Mouse (Mus musculus): Measurements from ENCODE around the gene Mrpl55. TPM values are rescaled to one million over a fixed set of nuclear protein-coding genes. Genes with fewer than 3 reads are reported as not detected.

Gene Mrpl55
- polyA plus RNA-seq, 1 experiment from 2014 or later = 82.8 TPM

DNA sequence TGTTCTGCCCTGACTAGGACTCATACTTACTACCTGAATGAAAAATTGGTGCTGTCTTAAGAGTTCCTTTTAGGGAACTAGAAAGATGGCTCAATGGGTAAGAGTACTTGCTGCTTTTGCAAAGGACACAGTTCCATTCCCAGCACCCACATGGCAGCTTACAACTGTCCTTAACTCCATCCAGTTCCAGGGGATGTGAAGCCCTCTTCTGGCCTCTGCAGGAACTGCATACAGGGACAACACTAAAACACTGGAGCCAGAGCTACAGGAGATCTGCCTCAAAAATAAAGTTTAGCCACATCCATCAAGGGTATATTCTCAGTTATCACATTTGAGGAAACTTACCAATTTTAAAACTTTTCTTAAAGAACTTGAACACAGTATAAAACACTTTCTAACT, 16.8 kb downstream of the Mrpl55 start:
- Histone ChIP-seq H3K9me3 (replicated peaks) (no peaks in the 10 kb centered on the region), H3K4me2 (replicated peaks) (0 out of 2 replicates have a peak overlapping the region, but pooled peaks have one; percentile 21), H3K27me3 (no peaks in the 10 kb centered on the region), H3K27ac (replicated peaks) (peak overlapping the region; percentile 75), H3K4me1 (peaks cover 55% of the 10 kb centered on the region), H3K9ac (no peak overlapping the region), H3K4me3 (replicated peaks) (no peak overlapping the region), H3K36me3 (peaks cover 24% of the 10 kb centered on the region)
- no peak for ATAC-seq (ENCODE audit: insufficient number of reproducible peaks, low FRiP score, low TSS enrichment, low read depth)

DNA sequence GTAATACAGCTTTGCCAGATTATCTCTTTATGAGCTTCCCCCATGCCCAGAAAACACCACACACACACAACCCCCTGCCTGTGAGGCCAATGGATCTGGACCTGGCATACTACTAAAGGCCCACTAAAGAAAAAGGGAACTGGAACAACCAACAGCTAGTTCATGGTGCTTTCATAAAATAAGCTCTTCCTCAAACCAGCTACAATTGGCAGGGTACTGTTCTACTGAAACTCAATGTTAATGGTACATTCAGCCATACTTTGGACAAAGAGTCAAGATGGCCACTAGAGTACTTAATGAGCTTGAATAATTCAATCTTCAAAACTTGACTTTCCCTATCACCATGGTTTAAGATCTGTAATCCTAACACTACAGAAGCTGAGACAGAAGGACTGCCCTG, 19.3 kb downstream of the Mrpl55 start:
- Histone ChIP-seq H3K27me3 (no peaks in the 10 kb centered on the region), H3K4me2 (replicated peaks) (no peak overlapping the region), H3K27ac (replicated peaks) (no peak overlapping the region), H3K4me1 (peaks cover 77% of the 10 kb centered on the region), H3K9me3 (replicated peaks) (no peaks in the 10 kb centered on the region), H3K4me3 (replicated peaks) (no peak overlapping the region), H3K9ac (no peak overlapping the region), H3K36me3 (peaks cover 14% of the 10 kb centered on the region; the same call in 1 of the 2 replicates)
- ATAC-seq (ENCODE audit: insufficient number of reproducible peaks, low FRiP score, low TSS enrichment, low read depth) = no peak

DNA sequence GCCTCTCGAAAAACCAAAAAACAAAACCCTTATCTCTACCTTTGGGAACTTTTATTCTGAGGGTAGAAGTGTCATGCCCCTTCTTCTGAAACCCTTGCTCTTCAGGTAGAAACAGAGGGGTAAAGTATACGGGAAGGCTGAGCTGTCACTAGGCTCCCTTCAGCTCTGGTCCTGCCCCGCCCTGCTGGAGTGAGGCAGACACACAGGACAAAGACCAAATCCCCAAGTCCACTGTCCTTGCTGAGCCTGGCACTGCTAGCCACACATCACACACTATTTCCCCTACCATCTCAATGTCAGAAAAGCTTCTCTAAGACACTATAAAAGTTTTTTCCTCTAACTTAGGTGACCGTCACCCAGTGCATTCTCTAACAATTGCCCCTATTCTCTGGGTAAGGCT, 20.0 kb downstream of the Mrpl55 start:
- WGBS = 84% methylated on average over 4 of the region's 4 CpGs
- no peak for ATAC-seq (ENCODE audit: insufficient number of reproducible peaks, low FRiP score, low TSS enrichment, low read depth)

GRCm38 (mm10) chr11:59224025-59224424, 21.7 kb downstream of the Mrpl55 start:
- no peak overlapping the region; the same call in 1 of the 2 replicates for H3K27ac ChIP-seq (replicated peaks)
- 93% methylated on average over 3 of the region's 3 CpGs for WGBS
- no peaks in the 10 kb centered on the region for H3K27me3 ChIP-seq
- ATAC-seq (ENCODE audit: insufficient number of reproducible peaks, low FRiP score, low TSS enrichment, low read depth) = no peak
- H3K36me3 ChIP-seq = peaks cover 7% of the 10 kb centered on the region; the same call in 1 of the 2 replicates
- peaks cover 65% of the 10 kb centered on the region for H3K4me1 ChIP-seq
- no peak overlapping the region for H3K9ac ChIP-seq
- no peaks in the 10 kb centered on the region for H3K9me3 ChIP-seq (replicated peaks)
- no peak overlapping the region for H3K4me3 ChIP-seq (replicated peaks)
- H3K4me2 ChIP-seq (replicated peaks) = no peak overlapping the region

More for the DNA sequence above, 20.0 kb downstream of the Mrpl55 start:
- Histone ChIP-seq H3K27ac (replicated peaks) (no peak overlapping the region), H3K9ac (no peak overlapping the region), H3K4me3 (replicated peaks) (no peak overlapping the region), H3K9me3 (replicated peaks) (no peaks in the 10 kb centered on the region), H3K4me1 (peaks cover 75% of the 10 kb centered on the region), H3K27me3 (no peaks in the 10 kb centered on the region), H3K4me2 (replicated peaks) (no peak overlapping the region), H3K36me3 (peaks cover 14% of the 10 kb centered on the region; the same call in 1 of the 2 replicates)

GRCm38 (mm10) chr11:59224470-59224869, 22.2 kb downstream of the Mrpl55 start:
- Histone ChIP-seq H3K4me2 (replicated peaks) (no peak overlapping the region), H3K9ac (no peak overlapping the region), H3K36me3 (peaks cover 6% of the 10 kb centered on the region; the same call in 1 of the 2 replicates), H3K27ac (replicated peaks) (no peak overlapping the region), H3K4me3 (replicated peaks) (no peak overlapping the region), H3K4me1 (peaks cover 63% of the 10 kb centered on the region), H3K27me3 (no peaks in the 10 kb centered on the region), H3K9me3 (replicated peaks) (no peaks in the 10 kb centered on the region)
- ATAC-seq (ENCODE audit: insufficient number of reproducible peaks, low FRiP score, low TSS enrichment, low read depth) = no peak
- 41% methylated on average over 2 of the region's 2 CpGs for WGBS

- Histone ChIP-seq H3K4me2 (replicated peaks) (peak overlapping the region; percentile 60), H3K9ac (no peak overlapping the region), H3K27ac (replicated peaks) (no peak overlapping the region), H3K4me1 (peaks cover 60% of the 10 kb centered on the region), H3K27me3 (no peaks in the 10 kb centered on the region), H3K9me3 (replicated peaks) (no peaks in the 10 kb centered on the region), H3K4me3 (replicated peaks) (peak overlapping the region; percentile 97; the same call in 1 of the 2 replicates), H3K36me3 (peaks cover 3% of the 10 kb centered on the region; the same call in 1 of the 2 replicates)
- 83% methylated on average over 2 of the region's 2 CpGs for WGBS
- no peak for ATAC-seq (ENCODE audit: insufficient number of reproducible peaks, low FRiP score, low TSS enrichment, low read depth)
These were observed 22.9 kb downstream of the Mrpl55 start for GRCm38 (mm10) chr11:59225167-59225566.

GRCm38 (mm10) chr11:59226251-59226650, 24.0 kb downstream of the Mrpl55 start:
- 39% methylated on average over 3 of the region's 3 CpGs for WGBS
- H3K4me3 ChIP-seq (replicated peaks) = peak overlapping the region; percentile 97
- H3K4me2 ChIP-seq (replicated peaks) = peak overlapping the region; percentile 60
- peak overlapping the region; percentile 100 for H3K9ac ChIP-seq
- H3K4me1 ChIP-seq = peaks cover 58% of the 10 kb centered on the region
- H3K36me3 ChIP-seq = 0 out of 2 replicates have a peak, but pooled peaks cover 3% of the 10 kb centered on the region
- H3K9me3 ChIP-seq (replicated peaks) = no peaks in the 10 kb centered on the region
- H3K27me3 ChIP-seq = no peaks in the 10 kb centered on the region
- peak overlapping the region; percentile 18; the same call in 1 of the 2 replicates for H3K27ac ChIP-seq (replicated peaks)
- no peak for ATAC-seq (ENCODE audit: insufficient number of reproducible peaks, low FRiP score, low TSS enrichment, low read depth)

GRCm38 (mm10) chr11:59226787-59227603, 24.7 kb downstream of the Mrpl55 start:
- no peak for ATAC-seq (ENCODE audit: insufficient number of reproducible peaks, low FRiP score, low TSS enrichment, low read depth)
- Histone ChIP-seq H3K4me2 (replicated peaks) (peak overlapping the region; percentile 60), H3K4me3 (replicated peaks) (peak overlapping the region; percentile 97), H3K36me3 (0 out of 2 replicates have a peak, but pooled peaks cover 3% of the 10 kb centered on the region), H3K9ac (peak overlapping the region; percentile 100), H3K4me1 (peaks cover 51% of the 10 kb centered on the region), H3K27ac (replicated peaks) (peak overlapping the region; percentile 97), H3K27me3 (no peaks in the 10 kb centered on the region), H3K9me3 (replicated peaks) (no peaks in the 10 kb centered on the region)
- WGBS = 4% methylated on average over 21 of the region's 21 CpGs

GRCm38 (mm10) chr11:59227604-59228121, 25.4 kb downstream of the Mrpl55 start:
- Histone ChIP-seq H3K4me2 (replicated peaks) (peak overlapping the region; percentile 60), H3K9me3 (replicated peaks) (no peaks in the 10 kb centered on the region), H3K36me3 (0 out of 2 replicates have a peak, but pooled peaks cover 3% of the 10 kb centered on the region), H3K9ac (peak overlapping the region; percentile 100), H3K4me1 (peaks cover 45% of the 10 kb centered on the region), H3K27me3 (no peaks in the 10 kb centered on the region), H3K4me3 (replicated peaks) (peak overlapping the region; percentile 97), H3K27ac (replicated peaks) (peak overlapping the region; percentile 97)
- under 1% methylated on average over 42 of the region's 51 CpGs for WGBS
- peak; percentile 83 for ATAC-seq (ENCODE audit: insufficient number of reproducible peaks, low FRiP score, low TSS enrichment, low read depth)

DNA sequence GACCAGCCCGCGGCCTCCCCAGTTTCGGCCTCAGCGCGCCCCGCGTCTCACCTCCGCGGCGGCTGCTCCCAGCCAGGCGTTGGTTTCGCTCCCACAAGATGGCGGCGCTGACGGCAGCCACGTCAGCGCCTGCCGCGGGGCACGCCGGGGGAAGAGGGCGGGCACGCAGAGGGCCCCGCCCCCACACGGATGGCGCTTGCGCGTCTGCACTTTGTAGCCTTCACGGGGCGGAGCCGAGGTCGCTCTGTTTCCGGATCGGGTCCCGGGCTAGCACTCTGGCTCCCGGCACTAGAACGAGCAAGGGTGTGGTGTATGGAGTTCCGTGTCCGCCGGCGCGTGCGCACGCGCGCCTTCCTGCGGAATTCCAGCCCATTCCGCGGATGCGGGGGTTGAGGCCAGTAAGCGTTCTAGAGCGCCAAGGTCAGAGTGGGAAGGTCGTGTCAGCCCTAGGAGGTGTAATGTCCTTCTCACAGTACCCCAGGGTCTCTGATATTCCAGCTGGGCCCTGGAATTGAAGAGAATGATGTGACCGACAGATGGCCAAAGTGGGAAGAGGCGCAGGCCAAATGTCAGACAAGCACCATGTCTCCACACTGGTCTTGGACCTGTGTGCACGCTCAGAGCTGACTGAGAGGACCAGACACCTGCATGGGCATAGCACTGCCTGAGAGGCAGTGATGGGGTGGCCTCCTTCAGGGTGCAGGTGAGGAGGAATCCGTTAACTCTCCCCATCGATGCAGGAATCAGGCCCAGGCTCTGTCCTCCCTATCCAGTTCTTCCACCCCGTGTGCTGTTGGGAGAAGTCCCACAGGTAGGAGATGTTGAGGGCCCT, 26.1 kb downstream of the Mrpl55 start, which contains the start of gene Arf1:
Arf1 (minus strand) TSS at position 149 of the 832 bp plus-strand sequence.
- H3K9ac ChIP-seq = peak within 1 kb of the TSS; percentile 100
- ATAC-seq (ENCODE audit: insufficient number of reproducible peaks, low FRiP score, low TSS enrichment, low read depth) = peak; percentile 94
- 0 out of 2 replicates have a peak, but pooled peaks cover 3% of the 10 kb centered on the region for H3K36me3 ChIP-seq
- WGBS = 4% methylated on average over 56 of the region's 59 CpGs
- H3K4me3 ChIP-seq (replicated peaks) = peak within 1 kb of the TSS; percentile 97
- H3K27ac ChIP-seq (replicated peaks) = peak within 1 kb of the TSS; percentile 97
- H3K4me2 ChIP-seq (replicated peaks) = peak within 1 kb of the TSS; percentile 61
- H3K27me3 ChIP-seq = no peaks in the 10 kb centered on the region
- H3K4me1 ChIP-seq = peaks cover 40% of the 10 kb centered on the region
- no peaks in the 10 kb centered on the region for H3K9me3 ChIP-seq (replicated peaks)

All from embryonic facial prominence, embryonic 15.5 days (tissue).